Mouse (Mus musculus): ENCODE data around the gene Cacng6. TPM values are rescaled to one million over a fixed set of nuclear protein-coding genes. Genes with fewer than 3 reads are reported as not detected.
A peak's percentile ranks its signal among the peaks of the same experiment; 100 is the strongest.

Gene Cacng6
- polyA plus RNA-seq (2014; fragmentation: Nextera tagmentation; extraction: Ambion mirVana): 0.34 TPM in 1 of 2 replicates, not detected in the other

DNA sequence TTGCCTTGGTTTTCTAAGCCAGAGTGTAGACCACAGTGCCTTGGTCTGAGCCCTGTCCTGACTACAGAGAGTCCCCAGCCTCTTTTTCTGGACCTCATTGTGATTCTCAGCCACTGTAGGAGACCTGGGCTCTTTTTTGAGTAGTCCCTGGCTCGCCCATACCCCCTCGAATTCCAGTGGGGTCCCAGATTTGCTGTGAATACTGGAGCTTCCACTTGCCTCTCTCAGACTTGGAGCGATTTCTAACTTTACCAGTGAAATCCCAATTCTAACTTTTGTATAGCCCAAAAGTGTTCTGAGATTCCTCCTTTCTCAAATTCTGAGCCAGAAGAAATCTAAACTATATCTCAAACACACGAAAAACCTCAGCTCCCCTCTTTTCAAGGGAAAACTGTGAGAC is at the start of gene Cacng6:
TSS of gene Cacng6 (plus strand) at position 301 of the 400 bp plus-strand sequence.
- no peak within 1 kb of the TSS for H3K4me3 ChIP-seq (ENCODE audit: low read depth, low read length)
- DNase-seq (ENCODE audit: low spot score) (no peak), ATAC-seq (replicated peaks; ENCODE audit: insufficient number of reproducible peaks, low FRiP score, low TSS enrichment, low read depth) (0 out of 2 replicates have a peak, but pooled peaks have one; percentile 7)
- no peaks in the 10 kb centered on the region for H3K4me1 ChIP-seq (ENCODE audit: control insufficient read depth, insufficient read depth, low read length)
- 28% methylated on average over 4 of the region's 4 CpGs for WGBS
- no peaks in the 10 kb centered on the region for H3K9me3 ChIP-seq (replicated peaks; ENCODE audit: control insufficient read depth, low read length)
- H3K9ac ChIP-seq (replicated peaks; ENCODE audit: low read length): no peak within 1 kb of the TSS
- peak within 1 kb of the TSS; percentile 36 for H3K4me2 ChIP-seq (ENCODE audit: low read depth, low read length)
- no peak within 1 kb of the TSS for H3K27ac ChIP-seq (replicated peaks; ENCODE audit: low read depth, low read length)
- H3K27me3 ChIP-seq (ENCODE audit: control insufficient read depth, insufficient read depth, low read length): peaks cover 31% of the 10 kb centered on the region
- no peaks in the 10 kb centered on the region for H3K36me3 ChIP-seq (replicated peaks; ENCODE audit: control insufficient read depth, insufficient read depth, low read depth, low read length)

DNA sequence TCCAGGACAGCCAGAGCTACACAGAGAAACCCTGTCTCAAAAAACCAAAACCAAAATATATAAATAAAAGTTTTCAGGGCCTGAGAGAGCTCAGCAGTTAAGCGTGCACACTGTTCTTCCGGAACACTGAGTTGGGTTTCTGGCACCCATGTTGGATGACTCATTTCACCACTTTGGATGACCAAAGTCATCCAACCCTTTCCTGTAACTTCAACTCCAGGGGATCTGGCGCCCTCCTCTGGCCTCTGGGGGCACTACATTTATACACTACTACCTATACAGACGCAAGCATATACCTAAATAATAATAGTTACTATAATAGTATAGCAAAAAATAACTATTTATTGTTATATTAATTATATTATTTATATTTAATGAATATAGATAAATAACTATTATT is 47.2 kb upstream of the Cacng6 start:
- no peaks in the 10 kb centered on the region for H3K36me3 ChIP-seq (replicated peaks; ENCODE audit: control insufficient read depth, insufficient read depth, low read depth, low read length)
- WGBS: 46% methylated on average over 4 of the region's 4 CpGs
- H3K27ac ChIP-seq (replicated peaks; ENCODE audit: low read depth, low read length): no peak overlapping the region
- H3K4me2 ChIP-seq (ENCODE audit: low read depth, low read length): no peak overlapping the region
- no peak overlapping the region for H3K4me3 ChIP-seq (ENCODE audit: low read depth, low read length)
- no peaks in the 10 kb centered on the region for H3K4me1 ChIP-seq (ENCODE audit: control insufficient read depth, insufficient read depth, low read length)
- ATAC-seq (replicated peaks; ENCODE audit: insufficient number of reproducible peaks, low FRiP score, low TSS enrichment, low read depth) (no peak), DNase-seq (ENCODE audit: low spot score) (peak; percentile 37)
- H3K9me3 ChIP-seq (replicated peaks; ENCODE audit: control insufficient read depth, low read length): no peaks in the 10 kb centered on the region
- no peak overlapping the region for H3K9ac ChIP-seq (replicated peaks; ENCODE audit: low read length)
- H3K27me3 ChIP-seq (ENCODE audit: control insufficient read depth, insufficient read depth, low read length): no peaks in the 10 kb centered on the region

DNA sequence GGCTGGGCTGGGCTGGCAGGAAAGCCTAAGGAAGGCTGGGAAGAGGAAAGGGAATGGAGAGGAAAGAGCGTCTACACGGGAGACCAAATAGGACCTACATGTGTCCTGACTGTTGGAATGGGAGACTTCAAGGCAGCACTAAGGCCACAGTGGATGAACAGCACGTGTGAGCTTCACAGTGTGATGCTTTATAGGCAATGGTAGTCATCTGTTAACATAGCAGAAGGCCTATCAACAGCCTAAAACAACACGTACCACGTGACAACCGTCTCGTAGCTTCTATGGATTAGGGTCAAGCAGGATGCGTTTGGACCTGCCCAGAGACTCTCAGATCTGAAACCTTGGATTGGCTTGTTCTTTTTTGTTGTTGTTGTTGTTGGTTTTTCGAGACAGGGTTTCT is 41.9 kb upstream of the Cacng6 start:
- Histone ChIP-seq H3K9me3 (replicated peaks; ENCODE audit: control insufficient read depth, low read length) (no peaks in the 10 kb centered on the region), H3K4me1 (ENCODE audit: control insufficient read depth, insufficient read depth, low read length) (no peaks in the 10 kb centered on the region; the same call in 1 of the 2 replicates), H3K9ac (replicated peaks; ENCODE audit: low read length) (no peak overlapping the region), H3K4me3 (ENCODE audit: low read depth, low read length) (no peak overlapping the region), H3K27ac (replicated peaks; ENCODE audit: low read depth, low read length) (no peak overlapping the region), H3K27me3 (ENCODE audit: control insufficient read depth, insufficient read depth, low read length) (no peaks in the 10 kb centered on the region), H3K4me2 (ENCODE audit: low read depth, low read length) (no peak overlapping the region), H3K36me3 (replicated peaks; ENCODE audit: control insufficient read depth, insufficient read depth, low read depth, low read length) (no peaks in the 10 kb centered on the region)
- DNase-seq (ENCODE audit: low spot score): no peak
- ATAC-seq (replicated peaks; ENCODE audit: insufficient number of reproducible peaks, low FRiP score, low TSS enrichment, low read depth): no peak
- WGBS: 81% methylated on average over 9 of the region's 9 CpGs

DNA sequence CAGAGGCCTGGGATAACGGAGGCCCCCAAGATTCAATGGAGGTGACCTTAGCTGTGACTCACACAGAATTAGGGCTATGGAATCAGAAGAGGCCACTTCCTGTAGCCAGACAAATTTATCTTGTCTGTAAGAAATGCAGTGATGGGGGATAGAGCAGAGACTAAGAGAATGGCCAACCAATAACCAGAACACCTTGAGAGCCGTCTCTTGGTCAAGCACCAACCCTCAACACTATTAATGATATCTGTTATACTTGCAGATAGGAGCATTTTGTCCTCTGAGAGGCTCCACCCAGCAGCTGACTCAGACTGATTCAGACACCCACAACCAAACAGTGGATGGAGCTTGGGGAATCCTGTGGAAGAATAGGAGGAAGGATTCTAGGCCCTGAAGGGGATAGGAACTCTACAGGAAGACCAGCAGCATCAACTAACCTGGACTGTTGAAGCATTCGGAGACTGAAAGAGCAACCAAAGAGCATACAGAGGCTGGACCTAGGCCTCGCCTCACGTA is 39.1 kb upstream of the Cacng6 start:
- WGBS: 88% methylated on average over 5 of the region's 5 CpGs
- Histone ChIP-seq H3K36me3 (replicated peaks; ENCODE audit: control insufficient read depth, insufficient read depth, low read depth, low read length) (no peaks in the 10 kb centered on the region), H3K27ac (replicated peaks; ENCODE audit: low read depth, low read length) (no peak overlapping the region), H3K9me3 (replicated peaks; ENCODE audit: control insufficient read depth, low read length) (no peaks in the 10 kb centered on the region), H3K9ac (replicated peaks; ENCODE audit: low read length) (no peak overlapping the region), H3K4me2 (ENCODE audit: low read depth, low read length) (no peak overlapping the region), H3K27me3 (ENCODE audit: control insufficient read depth, insufficient read depth, low read length) (no peaks in the 10 kb centered on the region), H3K4me3 (ENCODE audit: low read depth, low read length) (no peak overlapping the region), H3K4me1 (ENCODE audit: control insufficient read depth, insufficient read depth, low read length) (no peaks in the 10 kb centered on the region; the same call in 1 of the 2 replicates)
- no peak for DNase-seq (ENCODE audit: low spot score)
- no peak for ATAC-seq (replicated peaks; ENCODE audit: insufficient number of reproducible peaks, low FRiP score, low TSS enrichment, low read depth)

DNA sequence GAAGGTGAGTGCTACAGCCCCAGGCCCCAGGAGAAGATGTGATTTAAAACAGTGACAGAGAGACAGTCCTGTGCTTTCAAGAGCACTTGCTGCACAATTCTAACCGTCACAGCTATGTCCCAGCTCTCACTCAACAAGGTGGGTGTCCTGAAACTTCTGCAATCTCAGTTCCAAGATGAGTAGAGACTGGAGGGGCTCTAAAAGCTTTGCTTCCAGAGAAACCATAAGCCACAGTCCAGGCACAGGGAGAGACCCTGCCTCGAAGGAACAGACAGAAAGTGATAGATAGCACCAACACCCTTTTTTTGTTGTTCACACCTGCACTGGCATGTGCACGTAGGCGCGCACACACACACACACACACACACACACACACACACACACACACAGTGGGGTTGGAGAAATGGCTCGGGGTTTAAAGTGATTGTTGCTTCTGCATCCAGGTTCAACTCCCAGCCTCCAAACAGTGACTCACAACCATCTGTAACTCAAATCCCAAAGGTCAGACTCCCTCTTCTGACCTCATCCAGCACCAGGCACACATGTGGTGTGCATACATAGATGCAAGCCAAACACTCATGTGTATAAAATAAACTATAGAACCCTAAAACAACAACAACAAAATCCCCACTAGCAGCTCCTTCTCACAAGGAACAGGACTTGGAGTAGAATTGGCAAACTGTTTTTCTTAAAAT is 37.8 kb upstream of the Cacng6 start:
- no peak for ATAC-seq (replicated peaks; ENCODE audit: insufficient number of reproducible peaks, low FRiP score, low TSS enrichment, low read depth)
- no peaks in the 10 kb centered on the region; the same call in 1 of the 2 replicates for H3K4me1 ChIP-seq (ENCODE audit: control insufficient read depth, insufficient read depth, low read length)
- no peak for DNase-seq (ENCODE audit: low spot score)
- WGBS: 69% methylated on average over 6 of the region's 6 CpGs
- H3K9ac ChIP-seq (replicated peaks; ENCODE audit: low read length): no peak overlapping the region
- H3K36me3 ChIP-seq (replicated peaks; ENCODE audit: control insufficient read depth, insufficient read depth, low read depth, low read length): no peaks in the 10 kb centered on the region
- no peaks in the 10 kb centered on the region for H3K9me3 ChIP-seq (replicated peaks; ENCODE audit: control insufficient read depth, low read length)
- H3K4me3 ChIP-seq (ENCODE audit: low read depth, low read length): no peak overlapping the region
- H3K4me2 ChIP-seq (ENCODE audit: low read depth, low read length): no peak overlapping the region
- H3K27ac ChIP-seq (replicated peaks; ENCODE audit: low read depth, low read length): no peak overlapping the region
- no peaks in the 10 kb centered on the region for H3K27me3 ChIP-seq (ENCODE audit: control insufficient read depth, insufficient read depth, low read length)

DNA sequence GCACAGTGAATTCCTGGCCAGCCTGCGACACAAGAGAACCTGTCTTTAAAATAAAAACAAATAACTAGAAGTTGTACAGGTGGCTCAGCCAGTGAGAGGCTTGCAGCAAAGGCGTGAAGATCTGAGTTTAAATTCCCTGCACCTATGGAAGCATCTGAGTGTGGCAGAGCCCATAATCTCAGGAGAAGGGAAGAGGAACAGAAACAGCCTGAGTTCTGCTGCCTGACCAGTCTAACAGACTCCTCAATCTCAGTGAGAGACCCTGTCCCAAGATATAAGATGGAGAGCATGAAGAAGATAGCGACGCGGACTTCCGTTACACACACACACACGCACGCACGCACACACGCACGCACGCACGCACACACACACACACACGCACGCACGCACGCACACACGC is 36.2 kb upstream of the Cacng6 start:
- no peak for DNase-seq (ENCODE audit: low spot score)
- Histone ChIP-seq H3K4me1 (ENCODE audit: control insufficient read depth, insufficient read depth, low read length) (no peaks in the 10 kb centered on the region; the same call in 1 of the 2 replicates), H3K4me2 (ENCODE audit: low read depth, low read length) (no peak overlapping the region)

DNA sequence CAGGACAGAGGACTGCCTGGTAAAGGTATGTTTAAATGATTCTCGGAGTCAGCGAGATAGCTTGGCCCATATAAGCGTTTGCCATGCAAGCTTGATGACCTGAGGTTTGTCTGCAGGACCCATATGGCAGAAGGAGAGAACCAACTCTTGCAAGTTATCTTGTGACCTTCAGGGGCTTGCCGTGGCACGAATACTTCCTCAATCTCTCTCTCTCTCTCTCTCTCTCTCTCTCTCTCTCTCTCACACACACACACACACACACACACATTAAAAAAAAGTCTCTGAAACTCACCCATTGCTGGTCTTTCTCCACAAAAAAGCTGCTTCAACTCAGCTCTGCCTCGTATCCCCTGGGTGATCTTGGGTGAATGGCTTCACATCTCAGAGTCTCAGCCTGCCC is 35.1 kb upstream of the Cacng6 start:
- WGBS: 73% methylated on average over 6 of the region's 6 CpGs

More for the DNA sequence above, 36.2 kb upstream of the Cacng6 start:
- Histone ChIP-seq H3K9me3 (replicated peaks; ENCODE audit: control insufficient read depth, low read length) (no peaks in the 10 kb centered on the region), H3K27ac (replicated peaks; ENCODE audit: low read depth, low read length) (no peak overlapping the region), H3K36me3 (replicated peaks; ENCODE audit: control insufficient read depth, insufficient read depth, low read depth, low read length) (no peaks in the 10 kb centered on the region), H3K4me3 (ENCODE audit: low read depth, low read length) (no peak overlapping the region), H3K27me3 (ENCODE audit: control insufficient read depth, insufficient read depth, low read length) (no peaks in the 10 kb centered on the region), H3K9ac (replicated peaks; ENCODE audit: low read length) (no peak overlapping the region)
- ATAC-seq (replicated peaks; ENCODE audit: insufficient number of reproducible peaks, low FRiP score, low TSS enrichment, low read depth): no peak
- 90% methylated on average over 18 of the region's 18 CpGs for WGBS

More for the DNA sequence above, 35.1 kb upstream of the Cacng6 start:
- Histone ChIP-seq H3K4me3 (ENCODE audit: low read depth, low read length) (0 out of 2 replicates have a peak overlapping the region, but pooled peaks have one; percentile 10), H3K27me3 (ENCODE audit: control insufficient read depth, insufficient read depth, low read length) (no peaks in the 10 kb centered on the region), H3K9me3 (replicated peaks; ENCODE audit: control insufficient read depth, low read length) (no peaks in the 10 kb centered on the region), H3K27ac (replicated peaks; ENCODE audit: low read depth, low read length) (no peak overlapping the region), H3K4me2 (ENCODE audit: low read depth, low read length) (peak overlapping the region; percentile 70; the same call in 1 of the 2 replicates), H3K9ac (replicated peaks; ENCODE audit: low read length) (no peak overlapping the region), H3K4me1 (ENCODE audit: control insufficient read depth, insufficient read depth, low read length) (no peaks in the 10 kb centered on the region; the same call in 1 of the 2 replicates), H3K36me3 (replicated peaks; ENCODE audit: control insufficient read depth, insufficient read depth, low read depth, low read length) (no peaks in the 10 kb centered on the region)
- ATAC-seq (replicated peaks; ENCODE audit: insufficient number of reproducible peaks, low FRiP score, low TSS enrichment, low read depth) (no peak), DNase-seq (ENCODE audit: low spot score) (no peak)
